Mouse (Mus musculus) cortical plate, adult 2 months (tissue): ENCODE data around the gene Qtrt1.

Source experiments
- CTCF ChIP-seq: fragments of 200-500 bp; IDR thresholded peaks from 2 replicates; pipeline ENCODE4 v1.5.1; 2011; ENCODE audit warnings: mild to moderate bottlenecking, control low read depth, low read length; ENCODE audit not compliant: insufficient read depth; ENCODE audit errors: extremely low read depth
- POLR2A ChIP-seq: fragments of 200-500 bp; IDR thresholded peaks from 2 replicates; pipeline ENCODE4 v1.6.1; 2011; ENCODE audit warnings: mild to moderate bottlenecking, low read length, control low read depth; ENCODE audit not compliant: insufficient read depth; ENCODE audit errors: extremely low read depth

GRCm38 (mm10) chr9:21435777-21436635 is 24.4 kb downstream of the Qtrt1 start:
- TF ChIP-seq CTCF (no peak), POLR2A (no peak)
